Mouse (Mus musculus): ENCODE data around the gene Lef1.

The Lef1 gene

DNA sequence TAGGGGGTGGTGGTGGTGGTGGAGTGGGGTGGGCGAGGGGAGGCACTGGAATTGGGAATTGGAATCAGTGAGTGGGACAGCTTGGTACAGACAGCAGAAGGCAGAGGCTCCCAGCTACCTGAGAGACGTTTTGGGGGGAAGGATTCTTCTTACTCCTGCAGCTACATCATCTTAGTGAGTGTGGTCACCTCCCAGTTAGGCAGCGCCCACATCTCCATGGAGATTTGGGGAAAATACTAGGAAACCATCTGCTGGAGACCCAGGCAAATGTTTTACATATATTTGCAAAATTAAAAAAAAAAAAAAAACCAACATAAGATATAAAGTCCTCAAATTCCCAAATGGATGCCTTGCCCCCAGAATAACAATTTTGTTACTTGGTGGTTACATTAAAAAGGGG lies 88.7 kb downstream of the Lef1 start:
- DNase-seq = no peak

DNA sequence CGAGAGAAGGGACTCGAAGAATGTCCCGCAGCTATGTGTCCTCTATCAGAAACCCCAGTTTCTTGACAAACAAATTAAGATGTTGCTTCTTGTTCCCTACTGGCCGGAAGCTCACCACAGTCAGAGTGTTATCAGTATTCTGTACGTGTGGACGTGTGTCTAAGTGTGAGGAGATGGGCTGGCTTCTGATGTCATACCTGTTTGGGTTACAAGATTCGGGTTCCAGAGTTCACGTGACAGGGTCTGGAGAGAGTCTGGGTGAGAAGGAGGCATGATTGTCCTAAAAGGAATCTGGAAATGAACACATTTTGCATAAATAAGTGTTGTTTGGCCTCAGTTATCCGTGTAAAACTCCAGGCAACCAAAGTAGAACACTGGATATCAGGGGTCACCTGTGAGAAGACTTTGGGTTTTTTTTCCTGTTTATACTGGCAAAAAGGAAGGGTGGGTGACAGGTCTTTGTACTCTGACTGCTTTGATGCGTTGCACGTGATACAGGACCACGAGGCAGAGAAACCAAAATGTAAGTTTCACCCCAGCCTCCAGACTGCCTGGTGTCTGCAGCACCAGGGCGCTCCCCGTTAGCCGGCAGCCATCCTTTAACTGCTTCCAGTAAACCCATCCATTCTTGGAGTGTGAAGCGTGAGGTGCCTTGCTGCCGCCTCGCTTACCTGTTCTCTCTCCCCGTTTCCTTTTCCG lies 89.5 kb downstream of the Lef1 start:
- DNase-seq = no peak

DNA sequence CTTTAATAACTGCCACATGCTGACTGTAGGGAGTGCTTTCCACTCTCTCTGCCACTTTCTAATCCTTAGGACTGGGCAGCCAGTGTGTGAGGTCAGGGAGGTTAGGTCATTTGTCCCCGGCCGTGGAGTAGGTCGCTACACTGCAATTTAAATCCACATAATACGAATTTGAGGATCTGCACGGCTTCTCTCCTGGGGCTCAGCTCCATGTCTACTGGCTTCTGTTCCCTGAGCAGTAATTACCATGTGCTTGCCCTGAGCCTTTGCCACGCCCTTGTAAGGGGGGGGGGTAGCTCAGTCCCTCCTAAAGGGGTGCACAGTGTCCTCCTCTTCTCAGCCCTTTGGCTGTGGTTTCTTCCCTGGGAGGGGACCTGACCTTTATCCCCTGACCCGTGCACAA lies 92.0 kb downstream of the Lef1 start:
- DNase-seq = no peak

DNA sequence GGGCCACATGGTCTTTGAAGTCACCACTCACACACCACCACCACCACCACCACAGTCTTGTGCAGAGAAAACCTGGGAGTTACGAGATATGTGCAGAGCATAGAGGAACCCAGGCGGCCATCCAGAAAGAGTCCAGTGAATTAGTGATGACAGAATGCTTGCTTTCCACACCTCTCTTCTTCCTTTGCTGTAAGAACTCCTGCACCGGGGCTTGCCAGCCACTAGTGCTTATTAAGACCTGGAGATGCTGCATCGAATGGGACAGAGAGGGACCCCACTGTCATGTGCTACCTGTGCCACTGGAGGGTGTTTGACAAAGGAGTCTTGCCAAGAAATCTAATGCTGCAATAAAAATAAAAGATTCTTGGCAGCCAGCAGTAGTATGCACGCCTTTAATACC lies 97.6 kb downstream of the Lef1 start:
- no peak for DNase-seq

DNA sequence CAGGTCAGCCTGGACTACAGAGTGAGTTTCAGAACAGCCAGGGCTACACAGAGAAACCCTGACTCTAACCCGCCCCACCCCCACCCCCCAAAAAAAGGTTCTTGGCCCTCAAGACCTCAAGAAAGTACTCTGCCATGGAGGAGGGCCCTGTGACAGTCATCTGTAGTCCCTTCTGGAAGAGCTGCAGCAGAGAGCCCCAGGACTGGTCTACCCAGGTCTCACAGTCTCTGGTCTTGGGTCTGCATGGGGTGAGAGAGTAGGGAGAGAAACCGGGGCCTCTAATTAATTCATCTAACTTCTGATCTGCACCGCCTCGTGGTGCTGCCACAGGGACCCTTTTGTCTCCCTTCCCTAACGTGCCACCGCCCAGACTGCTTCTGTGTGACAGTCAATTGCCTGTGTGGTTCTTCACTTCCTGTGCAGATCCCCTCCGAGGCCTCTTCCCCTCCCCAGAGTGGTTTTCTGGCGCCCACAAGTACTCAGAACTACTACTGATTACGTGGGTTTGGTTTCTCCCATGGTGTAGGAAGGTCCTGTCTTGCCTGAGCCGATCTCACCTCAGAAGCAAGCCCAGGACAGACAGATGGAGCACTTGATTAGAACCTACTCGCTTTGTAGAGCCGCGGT lies 98.1 kb downstream of the Lef1 start:
- DNase-seq = no peak

DNA sequence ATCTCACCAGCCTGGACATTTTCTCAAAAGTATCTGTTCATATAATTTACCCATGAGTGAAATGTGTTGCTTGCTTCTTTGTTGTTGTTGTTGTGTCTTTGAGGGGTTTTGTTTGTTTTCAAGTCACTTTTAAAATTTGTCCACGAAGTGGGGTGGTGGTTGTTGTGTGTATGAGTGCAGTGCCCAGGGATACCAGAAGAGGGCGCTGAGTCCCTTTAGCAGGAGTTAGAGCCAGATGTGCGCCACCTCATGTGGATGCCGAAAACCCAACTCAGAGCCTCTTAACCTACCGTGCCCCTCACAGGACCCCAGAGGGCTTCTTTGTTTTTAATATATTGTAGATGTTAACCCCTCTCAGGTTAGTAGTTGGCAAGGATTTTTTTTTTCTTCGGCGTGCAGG lies 101.9 kb downstream of the Lef1 start:
- DNase-seq = no peak

DNA sequence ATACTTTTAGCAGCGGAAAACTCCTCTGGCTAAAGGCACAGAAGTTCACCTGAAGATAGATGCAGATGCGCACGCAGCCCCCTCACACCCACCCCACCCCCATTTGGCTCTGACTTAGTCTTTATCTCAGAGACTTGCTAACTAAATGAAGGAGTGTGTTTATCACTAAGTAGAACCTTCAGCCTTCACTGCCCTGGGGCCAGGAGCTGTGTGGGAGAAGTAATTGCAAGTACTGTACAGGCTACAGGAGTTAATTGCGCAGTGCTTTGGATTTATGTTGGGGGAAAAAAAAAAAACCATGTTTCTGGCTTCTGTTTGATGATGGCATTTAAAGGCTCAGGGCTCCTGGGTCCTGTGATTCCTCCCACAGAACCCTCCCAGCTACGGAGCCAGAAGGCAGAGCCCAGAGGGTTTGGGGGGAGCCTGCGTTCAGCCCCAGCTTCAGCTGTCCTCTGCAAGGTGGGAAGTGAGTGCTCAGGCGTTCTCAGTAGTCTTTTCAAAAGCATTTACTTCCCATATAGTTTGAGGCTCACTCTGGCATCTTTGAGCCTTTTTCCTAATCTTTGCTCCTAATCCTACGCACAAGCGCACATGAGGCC lies 103.9 kb downstream of the Lef1 start:
- no peak for DNase-seq

DNA sequence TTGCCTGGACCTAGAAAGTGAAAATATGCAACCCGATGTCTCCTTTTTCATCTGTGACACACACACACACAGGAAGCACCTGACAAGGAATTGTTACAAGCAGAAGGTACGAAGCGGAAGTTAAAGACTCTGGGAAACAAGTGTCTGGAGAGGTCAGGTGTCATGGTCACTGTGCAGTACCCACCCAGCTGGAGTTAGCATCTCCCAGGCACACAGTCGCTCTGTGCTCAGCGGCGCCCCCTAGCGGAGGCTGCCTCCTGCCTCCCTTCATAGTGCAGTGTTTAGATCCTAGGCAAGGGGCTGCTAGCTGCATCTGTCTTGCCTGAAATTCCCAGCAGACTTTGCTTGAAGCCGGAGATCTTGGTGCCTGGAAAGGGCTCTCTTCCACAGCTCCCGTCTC lies 104.6 kb downstream of the Lef1 start:
- DNase-seq = no peak

DNA sequence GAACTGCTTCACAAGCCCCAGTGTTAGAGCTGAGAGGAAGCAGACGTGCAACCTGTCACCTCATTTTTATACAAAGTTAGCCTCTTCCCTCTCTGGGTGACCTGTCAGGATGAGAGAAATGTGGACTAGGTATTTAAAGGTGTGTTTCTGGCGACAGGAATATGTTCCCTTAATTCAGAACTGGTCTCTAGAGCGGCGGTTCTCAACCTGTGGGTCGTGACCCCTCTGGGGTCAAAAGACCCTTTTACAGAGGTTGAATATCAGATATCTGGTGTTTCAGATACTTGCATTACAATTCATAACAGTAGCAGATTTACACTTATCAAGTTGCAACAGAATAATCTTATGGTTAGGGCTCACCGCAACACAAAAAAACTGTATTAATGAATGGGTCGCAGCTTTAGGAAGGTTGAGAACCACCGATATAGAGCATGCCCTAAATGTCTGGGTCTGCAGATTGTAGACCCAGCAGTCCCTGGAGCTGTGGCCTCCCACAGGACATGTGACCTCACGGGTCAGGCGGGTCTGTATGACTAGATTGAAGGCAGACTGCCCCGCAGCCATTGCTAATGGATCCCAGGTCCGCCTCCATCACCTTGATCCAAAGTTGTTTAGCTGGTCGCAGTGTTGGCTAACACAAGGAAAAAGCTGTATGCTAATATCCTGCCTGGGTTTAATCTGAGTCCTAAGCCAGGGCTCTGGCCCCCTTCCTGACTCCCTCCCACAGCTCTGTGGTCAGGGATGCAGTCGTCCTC lies 108.5 kb downstream of the Lef1 start:
- DNase-seq = no peak

DNA sequence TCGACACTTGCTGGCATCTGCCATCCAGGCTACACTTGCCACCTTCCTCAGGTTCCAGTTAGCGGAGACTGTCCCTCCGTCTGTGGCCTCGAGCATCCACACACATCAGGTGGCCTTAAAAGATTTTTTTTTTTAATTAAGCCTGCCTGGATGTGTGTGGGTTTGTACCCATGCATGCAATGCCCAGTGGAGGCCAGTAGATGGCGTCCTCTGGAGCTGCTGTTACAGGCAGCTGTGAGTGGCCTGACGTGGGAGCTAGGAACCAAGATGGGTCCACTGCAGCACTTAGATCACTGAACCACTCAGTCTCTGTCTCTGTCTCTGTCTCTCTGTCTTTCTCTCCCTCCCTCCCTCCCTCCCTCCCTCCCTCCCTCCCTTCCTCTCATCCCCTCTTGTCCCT lies 117.8 kb downstream of the Lef1 start:
- no peak for DNase-seq

DNA sequence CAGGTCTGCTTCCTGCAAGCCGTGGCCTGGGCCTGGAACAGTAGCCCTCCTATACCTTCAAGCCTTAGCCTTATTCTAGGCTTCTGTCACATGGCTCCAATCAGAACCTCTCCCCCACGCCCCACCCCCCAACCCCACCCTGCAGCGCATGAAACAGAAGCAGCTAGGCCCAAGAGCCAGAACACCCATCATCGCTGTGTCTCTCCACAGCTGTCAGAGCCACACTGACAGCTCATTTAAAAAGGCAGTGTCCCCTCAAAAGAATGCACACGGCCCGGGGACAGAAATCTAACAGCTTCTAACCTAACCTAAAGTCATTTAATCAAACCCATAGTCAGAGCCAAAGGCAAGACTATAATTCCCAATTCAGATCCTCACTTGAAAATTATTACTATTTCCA lies 126.8 kb downstream of the Lef1 start:
- no peak for DNase-seq

DNA sequence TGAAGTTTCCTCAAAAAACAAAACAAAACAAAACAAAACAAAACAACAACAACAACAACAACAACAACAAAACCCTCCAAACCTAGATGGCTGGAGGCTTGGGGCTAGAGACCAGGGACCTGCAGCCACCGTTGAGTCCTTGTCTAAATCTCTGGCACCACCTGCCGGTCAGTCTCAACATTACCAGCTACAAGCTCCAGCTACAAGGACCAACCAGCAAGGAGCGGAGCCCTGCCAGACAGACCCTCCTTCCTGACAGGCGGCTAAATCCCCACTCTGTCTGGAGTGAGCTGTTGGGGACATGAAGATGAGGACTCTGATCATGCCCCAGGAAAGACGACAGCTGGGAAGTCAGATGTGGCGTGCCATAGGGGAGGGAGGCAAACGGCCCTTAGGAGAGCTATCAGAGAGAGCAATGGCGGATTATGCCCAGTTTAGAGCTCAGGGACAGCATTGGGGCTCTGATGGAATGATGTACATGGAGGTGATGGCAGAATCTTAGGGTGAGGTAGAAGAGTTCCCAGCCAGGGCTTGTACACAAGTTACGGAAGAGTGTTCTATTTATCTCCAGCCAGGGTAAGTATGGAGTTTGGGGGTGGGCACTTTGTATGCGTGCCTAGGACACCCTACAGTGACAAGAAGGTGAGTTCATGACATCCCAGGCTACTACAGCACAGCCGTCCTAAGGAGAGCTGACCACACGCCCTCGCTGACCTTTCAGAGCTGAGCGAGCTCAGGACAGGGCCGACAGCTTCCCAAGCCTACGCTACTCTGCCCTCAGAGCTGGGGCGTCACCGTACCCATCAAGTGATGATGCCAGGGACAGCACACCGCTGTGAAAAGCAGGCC lies 127.7 kb downstream of the Lef1 start:
- DNase-seq = peak; percentile 69

DNA sequence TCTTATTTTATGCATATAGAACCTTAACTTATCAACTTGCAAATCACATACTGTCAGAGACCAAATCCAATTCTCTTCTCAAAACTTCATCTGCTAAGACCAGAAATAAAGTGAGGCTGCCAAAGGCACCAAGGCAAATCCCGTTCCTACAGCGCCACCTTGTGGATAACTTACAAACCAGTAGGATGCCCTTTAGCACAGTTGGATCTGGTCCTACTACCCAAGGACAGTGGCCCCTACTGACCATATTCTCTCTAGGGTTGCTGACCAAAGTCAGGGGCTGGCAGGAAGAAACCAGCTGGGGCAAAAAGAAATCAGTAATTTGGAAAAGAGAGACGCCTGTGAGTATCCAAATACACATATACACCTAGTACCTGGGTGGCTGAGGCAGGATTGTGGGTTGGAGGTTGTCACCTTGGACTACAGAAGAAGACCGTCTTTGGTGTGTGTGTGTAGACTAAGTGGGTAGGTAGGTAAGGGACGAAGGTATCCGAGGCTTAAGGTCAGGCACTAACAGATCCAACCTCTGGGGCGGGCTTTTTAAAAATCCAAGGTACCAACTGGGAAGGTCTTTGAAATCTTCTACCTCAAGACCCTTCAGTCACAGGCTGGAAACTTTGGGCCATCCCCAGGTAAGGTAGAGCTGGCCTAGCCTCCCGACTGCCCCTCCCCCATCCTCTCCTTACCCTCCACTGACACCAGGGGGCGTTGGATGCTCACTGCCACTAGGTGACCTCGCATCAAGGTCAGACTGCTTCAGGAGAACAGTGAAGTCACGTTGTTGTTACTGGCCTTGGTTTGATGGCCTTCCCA lies 135.7 kb downstream of the Lef1 start:
- peak; percentile 32 for DNase-seq

DNA sequence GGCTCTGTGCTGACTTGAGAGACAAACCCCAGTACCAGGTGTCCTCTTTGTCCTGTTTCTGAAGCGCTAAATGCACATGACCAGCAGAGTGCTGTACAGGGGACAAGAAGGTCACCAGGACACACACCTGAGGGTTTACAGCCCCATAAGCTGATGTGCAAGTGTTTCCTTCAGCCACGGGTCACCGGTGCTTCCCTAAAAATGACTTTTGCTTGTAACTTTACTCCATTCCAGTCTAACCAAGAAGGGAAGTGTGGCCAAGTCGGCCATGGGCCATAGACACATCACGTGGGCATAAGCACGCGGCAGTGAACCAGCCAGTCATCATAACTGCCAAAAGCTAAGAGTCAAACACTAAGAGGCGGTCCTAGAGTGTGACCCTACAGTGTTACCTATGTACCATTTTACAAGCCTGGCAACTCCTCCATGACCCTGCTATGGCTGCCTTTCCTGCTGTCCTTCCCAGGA lies 136.3 kb downstream of the Lef1 start:
- DNase-seq = no peak

DNA sequence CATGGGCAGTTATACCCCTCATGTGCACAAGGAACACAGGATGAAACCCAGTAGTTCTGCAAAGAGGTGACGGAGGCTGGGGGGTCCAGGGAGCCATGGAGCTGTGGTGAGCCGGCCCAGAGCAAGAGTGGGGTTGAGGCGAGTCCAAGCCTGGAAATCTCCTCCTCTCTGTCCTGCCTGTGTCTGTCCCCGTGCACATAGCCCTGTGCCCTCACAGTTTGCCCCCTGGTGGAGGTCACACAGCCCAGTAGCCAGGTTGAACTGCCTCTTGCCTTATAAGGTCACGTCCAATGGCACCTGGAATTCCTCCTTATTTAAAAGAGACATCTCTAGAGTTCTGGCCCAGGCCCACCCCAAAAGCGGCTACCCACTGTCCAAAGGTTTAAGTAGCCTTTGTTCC lies 137.2 kb downstream of the Lef1 start:
- no peak for DNase-seq

DNA sequence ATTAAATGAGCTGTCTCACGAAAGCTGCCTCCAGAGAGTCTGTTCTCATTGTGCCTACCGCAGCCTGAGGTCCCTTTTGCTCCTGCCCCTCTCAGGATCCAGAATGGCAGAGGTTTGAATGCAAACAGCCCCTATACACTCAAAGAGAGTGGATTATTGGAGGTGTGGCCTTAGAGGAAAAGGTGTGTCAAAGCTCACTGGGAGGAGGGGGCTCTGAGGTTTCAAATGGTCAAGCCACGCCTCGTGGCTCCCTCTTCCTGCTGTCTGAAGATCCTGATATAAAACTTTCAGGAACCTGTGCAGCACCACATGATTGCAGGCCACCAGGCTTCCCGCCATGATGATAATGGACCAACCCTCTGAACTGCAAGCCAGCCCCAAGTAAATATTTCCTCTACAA lies 137.6 kb downstream of the Lef1 start:
- DNase-seq = no peak

DNA sequence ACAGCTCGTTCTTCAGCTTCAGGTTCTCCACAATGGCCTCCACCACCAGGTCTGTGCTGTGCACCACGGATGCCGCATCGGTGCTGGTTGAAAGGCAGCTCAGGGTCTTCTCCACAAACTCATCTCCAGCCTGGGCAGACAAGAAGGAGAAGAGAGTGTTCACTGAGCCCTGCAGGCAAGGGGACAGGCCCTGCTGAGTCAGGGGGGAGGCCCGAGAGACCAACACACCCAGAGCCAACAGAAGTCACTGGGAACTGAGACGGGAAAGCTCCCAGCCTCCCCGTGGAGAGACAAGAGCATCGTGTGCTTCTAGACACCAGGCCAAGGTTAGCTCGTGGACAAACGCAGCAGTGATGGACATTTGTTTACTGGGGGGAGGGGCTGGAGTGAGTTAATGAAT lies 138.2 kb downstream of the Lef1 start:
- no peak for DNase-seq

DNA sequence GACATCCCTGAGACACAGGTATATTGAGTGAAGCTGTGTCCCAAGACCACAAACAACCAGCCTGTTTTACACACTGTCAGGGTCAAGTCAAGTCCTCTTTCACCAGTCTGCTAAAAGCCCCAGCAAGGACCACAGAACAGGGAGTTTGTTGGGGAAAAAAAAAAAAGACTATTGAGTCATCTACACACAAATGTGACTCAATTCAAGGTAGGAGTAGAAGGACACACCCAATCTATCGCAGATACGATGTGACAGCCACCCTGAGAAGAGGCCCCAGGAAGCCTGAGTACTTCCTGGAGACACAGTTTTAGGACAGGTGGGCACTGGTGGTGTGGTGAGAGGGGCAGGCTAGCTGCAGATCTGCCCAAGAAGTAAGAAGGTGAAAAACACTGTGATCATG lies 140.0 kb downstream of the Lef1 start:
- DNase-seq = no peak

DNA sequence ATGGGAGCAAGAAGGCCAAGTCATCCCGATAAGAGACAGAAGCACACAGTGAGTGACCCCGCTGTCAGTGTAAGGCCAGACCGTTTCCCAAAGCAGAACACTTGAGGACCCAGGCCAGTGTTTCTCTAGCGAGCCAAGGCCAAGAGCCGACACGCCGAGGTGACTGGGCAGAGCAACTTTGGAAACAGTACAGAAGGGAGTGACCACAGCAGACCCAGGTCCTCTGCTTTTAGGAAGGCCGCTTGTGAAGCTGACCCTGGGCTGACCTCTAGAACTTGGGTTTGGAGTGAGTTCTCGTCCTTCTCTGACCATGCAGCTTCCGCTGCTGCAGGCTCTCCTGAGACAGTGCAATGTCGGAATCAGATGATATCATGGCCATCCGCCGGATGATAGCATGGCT lies 140.7 kb downstream of the Lef1 start:
- DNase-seq = no peak

DNA sequence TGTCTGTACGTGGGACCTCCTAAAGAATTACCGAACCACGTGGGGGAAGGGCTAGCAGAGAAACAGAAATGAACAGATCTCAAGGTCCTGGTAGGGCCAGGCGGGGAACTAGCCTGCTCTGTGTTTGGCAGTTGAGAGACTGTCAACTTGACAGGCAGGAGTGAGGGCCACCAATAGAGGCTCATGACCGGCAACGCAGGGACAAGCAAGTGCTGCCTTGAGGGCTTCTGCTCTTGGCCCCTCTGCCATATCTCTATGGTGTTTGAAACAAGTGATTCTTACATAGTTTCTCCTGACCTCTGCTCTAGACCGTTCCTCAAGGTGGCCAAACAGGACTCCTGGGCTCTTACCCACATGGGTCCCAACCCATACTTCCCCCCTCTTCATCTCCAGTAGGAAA lies 141.3 kb downstream of the Lef1 start:
- DNase-seq = no peak

DNA sequence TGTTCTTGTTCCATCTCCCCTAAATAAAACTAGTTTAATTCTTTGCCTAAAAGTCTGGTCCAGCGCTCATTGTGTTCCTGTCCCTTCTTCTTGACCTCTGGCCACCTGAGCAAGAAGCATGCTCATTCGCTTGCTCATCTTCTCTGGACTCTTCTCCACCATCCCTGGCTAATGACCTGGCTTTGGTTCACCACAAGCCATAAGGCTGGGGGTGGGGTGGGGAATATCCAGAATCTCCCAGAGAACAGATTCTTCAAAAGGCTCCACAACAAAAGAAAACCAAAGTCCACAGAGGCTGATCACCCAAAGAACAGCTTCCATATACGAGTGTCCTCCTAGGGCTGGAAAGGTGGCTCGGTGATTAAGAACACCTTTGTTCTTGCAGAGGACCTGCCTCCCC lies 144.7 kb downstream of the Lef1 start:
- DNase-seq = no peak

DNA sequence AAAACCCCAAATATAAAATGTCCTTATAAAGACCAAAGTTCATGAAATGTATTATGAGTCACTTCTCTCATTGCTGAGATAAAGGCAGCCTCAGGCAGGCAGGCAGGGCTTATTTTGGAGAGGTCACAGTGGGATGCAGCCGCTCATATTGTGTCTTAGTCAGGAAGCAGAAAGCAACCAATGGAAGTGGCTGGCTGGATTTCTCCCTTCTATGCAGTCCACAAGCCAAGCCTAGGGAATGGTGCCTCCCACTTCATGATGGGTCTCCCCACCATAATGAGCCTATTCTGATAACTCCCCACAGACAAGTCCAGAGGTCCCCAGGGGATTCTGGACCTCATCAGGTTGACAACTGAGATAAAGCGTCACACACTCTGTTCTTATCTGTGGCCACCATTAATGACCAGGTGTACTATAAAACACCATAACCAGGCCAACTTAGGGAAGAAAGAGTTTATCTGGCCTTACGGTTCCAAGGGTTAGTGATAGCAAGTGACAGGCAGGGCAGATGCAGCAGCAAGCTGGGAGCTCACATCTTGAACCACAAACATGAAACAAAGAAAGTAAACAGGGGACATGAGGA lies 145.2 kb downstream of the Lef1 start:
- DNase-seq = no peak
